Mouse (Mus musculus) spleen, adult 2 months (tissue): ENCODE results near the gene Zfp936.
"Not testable (repeated sequence)": the region's sequence is repeated elsewhere in the genome, so short reads cannot be mapped to it uniquely, and the experiment has no call there.

Experiments used
- CTCF ChIP-seq: fragments of 200-500 bp; IDR thresholded peaks from 2 replicates; pipeline ENCODE4 v1.5.1; 2011; ENCODE audit warnings: mild to moderate bottlenecking, inconsistent platforms; ENCODE audit not compliant: insufficient read depth, insufficient read length, insufficient replicate concordance; ENCODE audit errors: extremely low read depth
- POLR2A ChIP-seq: fragments of 200-500 bp; IDR thresholded peaks from 2 replicates; pipeline ENCODE4 v1.6.1; 2011; ENCODE audit warnings: low read depth, low read length, inconsistent platforms

GRCm38 (mm10) chr7:43213781-43214180, 99.8 kb downstream of the Zfp936 start:
- TF ChIP-seq CTCF, POLR2A: not testable (repeated sequence)
